Mouse (Mus musculus) cerebellum, postnatal 36 days (tissue): ENCODE measurements around the gene Heph.
"Not testable (repeated sequence)": the region's sequence is repeated elsewhere in the genome, so short reads cannot be mapped to it uniquely, and the experiment has no call there.

Source experiments
- DNase-seq, 2 experiments: peaks; one replicate each; pipeline ENCODE4 v3.0.0; 2021 to 2022; ENCODE audit warnings: mixed read lengths in 2 of 2

Gene Heph

GRCm38 (mm10) chrX:96455149-96455548 lies at the start of gene Heph:
Heph (plus strand) TSS chrX:96455359.
- DNase-seq, result no peak

- DNase-seq, result not testable (repeated sequence)
These were observed 39.8 kb upstream of the Heph start for GRCm38 (mm10) chrX:96415351-96415750.

- DNase-seq, result no peak
These were observed 38.2 kb upstream of the Heph start for GRCm38 (mm10) chrX:96416970-96417369.

GRCm38 (mm10) chrX:96417733-96418132 lies 37.4 kb upstream of the Heph start:
- no peak for DNase-seq

- DNase-seq, result no peak
These were observed 35.8 kb upstream of the Heph start for GRCm38 (mm10) chrX:96419383-96419782.

- no peak for DNase-seq
These were observed 1.2 kb downstream of the Heph start, which contains the start of gene Hsf3 for GRCm38 (mm10) chrX:96456201-96456963. Hsf3 (minus strand) TSS chrX:96456294.

GRCm38 (mm10) chrX:96501580-96501979 lies 46.4 kb downstream of the Heph start:
- DNase-seq, result no peak
